Mouse (Mus musculus) left cerebral cortex, postnatal 4 days (tissue): ENCODE results near the gene Dleu7. TPM values are rescaled to one million over a fixed set of nuclear protein-coding genes. Genes with fewer than 3 reads are reported as not detected.

Experiments used
- total RNA-seq, 2 experiments: library from RNA; stranded (reverse); gene quantifications; 2 replicates each; pipeline ENCODE4 v1.2.3; 2021

Dleu7 gene
- total RNA-seq, 2 experiments from 2014 or later = 11.6 to 11.9 TPM

Other genes with a start within 250 kb of the Dleu7 start
- 10 to 100 TPM; 22.0 to 24.0 TPM for gene Rnaseh2b, start 458 bp downstream of the Dleu7 start, total RNA-seq
- gene Gucy1b2, start 163.2 kb upstream of the Dleu7 start, total RNA-seq = 1 to 10 TPM in 1 of 2 experiments, under 1 TPM in 1; 0.74 to 1.3 TPM